Mouse (Mus musculus): ENCODE data around the gene Camk2n1.

The Camk2n1 gene

GRCm38 (mm10) chr4:138464667-138465353, 10.7 kb downstream of the Camk2n1 start:
- peak; percentile 70 to 82 for DNase-seq (ENCODE audit: low spot score in 2 of 2)

GRCm38 (mm10) chr4:138465446-138465845, 11.3 kb downstream of the Camk2n1 start:
- DNase-seq (ENCODE audit: low spot score in 2 of 2) = no peak

GRCm38 (mm10) chr4:138466690-138467089, 12.6 kb downstream of the Camk2n1 start:
- DNase-seq (ENCODE audit: low spot score in 2 of 2) = no peak

GRCm38 (mm10) chr4:138467451-138467850, 13.3 kb downstream of the Camk2n1 start:
- DNase-seq (ENCODE audit: low spot score in 2 of 2) = no peak

- DNase-seq (ENCODE audit: low spot score in 2 of 2) = peak in 1 of 2 experiments; percentile 25
Measured at GRCm38 (mm10) chr4:138469080-138469479, 15.0 kb downstream of the Camk2n1 start.

GRCm38 (mm10) chr4:138471241-138471640, 17.1 kb downstream of the Camk2n1 start:
- no peak for DNase-seq (ENCODE audit: low spot score in 2 of 2)

GRCm38 (mm10) chr4:138479595-138479994, 25.5 kb downstream of the Camk2n1 start:
- no peak for DNase-seq (ENCODE audit: low spot score in 2 of 2)

- DNase-seq (ENCODE audit: low spot score in 2 of 2) = no peak
Measured at GRCm38 (mm10) chr4:138480962-138481361, 26.8 kb downstream of the Camk2n1 start.

GRCm38 (mm10) chr4:138482721-138483120, 28.6 kb downstream of the Camk2n1 start:
- no peak for DNase-seq (ENCODE audit: low spot score in 2 of 2)

GRCm38 (mm10) chr4:138488241-138488640, 34.1 kb downstream of the Camk2n1 start:
- no peak for DNase-seq (ENCODE audit: low spot score in 2 of 2)

- DNase-seq (ENCODE audit: low spot score in 2 of 2) = no peak
Measured at GRCm38 (mm10) chr4:138491088-138491487, 37.0 kb downstream of the Camk2n1 start.

- DNase-seq (ENCODE audit: low spot score in 2 of 2) = peak; percentile 66 to 85
Measured at GRCm38 (mm10) chr4:138493161-138494001, 39.3 kb downstream of the Camk2n1 start.

- no peak for DNase-seq (ENCODE audit: low spot score in 2 of 2)
Measured at GRCm38 (mm10) chr4:138494905-138495304, 40.8 kb downstream of the Camk2n1 start.

GRCm38 (mm10) chr4:138495775-138496174, 41.7 kb downstream of the Camk2n1 start:
- DNase-seq (ENCODE audit: low spot score in 2 of 2) = peak in 1 of 2 experiments; percentile 39

- no peak for DNase-seq (ENCODE audit: low spot score in 2 of 2)
Measured at GRCm38 (mm10) chr4:138496746-138497520, 42.8 kb downstream of the Camk2n1 start.

- no peak for DNase-seq (ENCODE audit: low spot score in 2 of 2)
Measured at GRCm38 (mm10) chr4:138499856-138500645, 45.9 kb downstream of the Camk2n1 start.

GRCm38 (mm10) chr4:138501048-138501447, 46.9 kb downstream of the Camk2n1 start:
- no peak for DNase-seq (ENCODE audit: low spot score in 2 of 2)

- peak in 1 of 2 experiments; percentile 42 for DNase-seq (ENCODE audit: low spot score in 2 of 2)
Measured at GRCm38 (mm10) chr4:138504632-138505101, 50.6 kb downstream of the Camk2n1 start.

GRCm38 (mm10) chr4:138505171-138505870, 51.2 kb downstream of the Camk2n1 start:
- no peak for DNase-seq (ENCODE audit: low spot score in 2 of 2)

GRCm38 (mm10) chr4:138507903-138508302, 53.8 kb downstream of the Camk2n1 start:
- no peak for DNase-seq (ENCODE audit: low spot score in 2 of 2)

Data from urinary bladder, postnatal 4 days (tissue).